Mouse (Mus musculus) heart, postnatal 0 days (tissue): ENCODE data around the gene Gm49358.

Source experiments
- CTCF ChIP-seq: IDR thresholded peaks from 2 replicates; pipeline ENCODE4 v1.5.1; 2016; ENCODE audit warnings: antibody characterized with exemption, control low read depth, low read depth
- EP300 ChIP-seq: IDR thresholded peaks from 2 replicates; pipeline ENCODE4 v1.6.1; 2016; ENCODE audit warnings: antibody characterized with exemption, low read depth

DNA sequence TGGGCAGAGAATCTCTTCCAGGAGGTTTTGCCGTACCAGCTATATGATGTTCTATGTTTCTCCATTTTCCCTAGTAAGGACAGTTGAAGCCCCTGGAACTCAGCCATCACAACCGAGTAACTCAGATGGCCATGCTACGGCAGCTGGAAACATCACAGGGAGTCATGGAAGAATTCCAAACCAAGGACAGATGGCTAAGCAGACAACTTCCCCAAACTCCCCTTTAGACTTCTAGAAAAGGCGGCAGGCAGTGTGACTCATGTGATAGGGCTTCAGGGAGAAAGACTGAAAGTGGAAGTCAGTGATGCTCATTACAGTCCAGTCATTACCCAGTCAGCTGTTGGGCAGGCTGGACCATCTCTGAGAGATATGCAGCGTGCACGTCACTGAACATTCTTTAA is 8.5 kb downstream of the Gm49358 start:
- no peak for TF ChIP-seq CTCF
- TF ChIP-seq EP300, result no peak
